ENCODE assay signal across 16 mouse cellular contexts in the genomic region with DNA sequence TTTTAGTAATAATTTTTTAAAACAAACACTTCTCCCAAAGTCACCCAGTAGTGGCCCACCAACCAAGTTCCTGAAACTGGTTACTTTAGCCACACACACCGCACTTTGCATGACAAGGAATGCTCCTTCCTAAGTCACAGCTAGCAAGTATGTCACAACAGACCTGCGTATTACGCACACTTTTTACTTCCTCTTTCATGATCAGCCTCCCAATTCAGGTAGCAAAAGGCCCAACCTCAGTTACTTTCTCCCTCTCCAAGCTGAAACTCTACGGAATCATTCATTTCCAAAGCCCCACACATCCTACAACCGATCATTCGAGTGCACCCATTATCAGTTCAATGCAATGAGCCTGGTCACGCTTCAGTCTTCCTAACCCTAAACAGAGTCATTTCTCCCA. TPM values are rescaled to one million over a fixed set of nuclear protein-coding genes. Genes with fewer than 3 reads are reported as not detected.
DNase-seq lines count a peak whose midpoint lies in the region; ATAC-seq and TF ChIP-seq lines count a peak whose summit lies in the region.
"Had no signal": no experiment of that assay in that cellular context is flagged by ENCODE, and none has a peak within 500 bp of the region (broad histone marks: within the 10 kb centered on the region; RNA-seq: fewer than 3 reads in every experiment).

No protein-coding gene starts in this region.

- TF ChIP-seq EP300 in CH12.LX (IDR thresholded peaks at IDR 0.05; ENCODE audit: low read length), result no peak

- H3K9me3 ChIP-seq in limb, embryonic 15.5 days, result no peaks in the 10 kb centered on the region
- no peaks in the 10 kb centered on the region for H3K9me3 ChIP-seq in limb, embryonic 10.5 days (replicated peaks)
- no peaks in the 10 kb centered on the region for H3K9me3 ChIP-seq in CH12.LX (replicated peaks; ENCODE audit: low read length)
- H3K9me3 ChIP-seq in ES-E14 (ENCODE audit: control insufficient read depth, insufficient read depth, low read depth, low read length), result no peaks in the 10 kb centered on the region
- H3K9me3 ChIP-seq: embryonic facial prominence, embryonic 13.5 days; intestine, embryonic 15.5 days had no signal

- DNase-seq in limb, embryonic 10.5 days (ENCODE audit: low spot score), result no peak
- peak; percentile 42 for DNase-seq in CH12.LX (ENCODE audit: extremely low read depth)
- no peak for DNase-seq in ES-E14 (ENCODE audit: low read depth, low spot score)
- DNase-seq in yolk sac, embryonic 10.5 days (ENCODE audit: low spot score), result no peak
- no peak for DNase-seq in neural tube, embryonic 10.5 days (ENCODE audit: extremely low spot score, low spot score)
- DNase-seq: adrenal gland, adult 8-10 months; gastrocnemius, postnatal 36 days; kidney, postnatal 14 days; lung, embryonic 14.5 days had no signal

- no peaks in the 10 kb centered on the region for H3K36me3 ChIP-seq in limb, embryonic 15.5 days
- H3K36me3 ChIP-seq in limb, embryonic 10.5 days, result no peaks in the 10 kb centered on the region
- H3K36me3 ChIP-seq in CH12.LX (replicated peaks in 1 of 2; ENCODE audit: control insufficient read depth in 1 of 2, insufficient read depth in 1 of 2, low read length in 1 of 2), result no peaks in the 10 kb centered on the region
- no peaks in the 10 kb centered on the region for H3K36me3 ChIP-seq in ES-E14 (ENCODE audit: control insufficient read depth, insufficient read depth, low read length, poor library complexity, severe bottlenecking)
- H3K36me3 ChIP-seq: embryonic facial prominence, embryonic 13.5 days; intestine, embryonic 15.5 days had no signal

- no peak for TF ChIP-seq CTCF in CH12.LX (conservative IDR thresholded peaks at IDR 0.05 in 1 of 2, IDR thresholded peaks at IDR 0.05 in 1 of 2; ENCODE audit: low read depth in 2 of 2, low read length in 2 of 2)

- TF ChIP-seq POLR2A in CH12.LX (IDR thresholded peaks at IDR 0.05; ENCODE audit: low read depth, low read length), result no peak

- in situ Hi-C loops in CH12.LX (cut with MboI; ENCODE audit: low pct_ligation_motif_present, low pct_unique_long_range_greater_than_20kb, low sequenced_read_pairs) (no loop called here), ES-E14 (cut with MboI; ENCODE audit: low sequenced_read_pairs in 2 of 2, unreplicated experiment in 2 of 2) (no loop called here)

- peaks cover 8% of the 10 kb centered on the region for H3K27me3 ChIP-seq in limb, embryonic 15.5 days
- H3K27me3 ChIP-seq in limb, embryonic 10.5 days (ENCODE audit: low read depth, poor library complexity, severe bottlenecking), result peaks cover 17% of the 10 kb centered on the region
- H3K27me3 ChIP-seq in CH12.LX (replicated peaks), result peaks cover 4% of the 10 kb centered on the region
- H3K27me3 ChIP-seq: Patski had no signal

- H3K27ac ChIP-seq in limb, embryonic 15.5 days, result 0 out of 2 replicates have a peak overlapping the region, but pooled peaks have one; percentile 35
- no peak overlapping the region for H3K27ac ChIP-seq in limb, embryonic 10.5 days
- H3K27ac ChIP-seq in CH12.LX (ENCODE audit: insufficient read depth, low read depth) (no peak overlapping the region), ES-E14 (ENCODE audit: insufficient read depth, low read depth, low read length, poor library complexity, severe bottlenecking) (peak overlapping the region; percentile 17; the same call in 1 of the 2 replicates)
- H3K27ac ChIP-seq: embryonic facial prominence, embryonic 13.5 days; intestine, embryonic 15.5 days had no signal

- no peak overlapping the region for H3K4me3 ChIP-seq in limb, embryonic 15.5 days
- no peak overlapping the region for H3K4me3 ChIP-seq in limb, embryonic 10.5 days
- H3K4me3 ChIP-seq in CH12.LX (replicated peaks in 1 of 3; ENCODE audit: low read depth in 2 of 3, low read length in 2 of 3, poor library complexity in 1 of 3) (no peak overlapping the region), ES-E14 (ENCODE audit: insufficient read depth in 1 of 2, low read depth in 1 of 2, low read length in 2 of 2, poor library complexity in 1 of 2, severe bottlenecking in 1 of 2) (no peak overlapping the region)
- H3K4me3 ChIP-seq: embryonic facial prominence, embryonic 13.5 days; intestine, embryonic 15.5 days had no signal

- no peak for ATAC-seq in limb, embryonic 15.5 days (ENCODE audit: insufficient number of reproducible peaks, low FRiP score, low TSS enrichment, low read depth)
- ATAC-seq in megakaryocyte progenitor cell, adult 5-6 weeks (replicated peaks; ENCODE audit: poor library complexity), result peak; percentile 91
- ATAC-seq: forebrain, embryonic 16.5 days; intestine, embryonic 15.5 days; midbrain, embryonic 16.5 days; Patski had no signal

- dilution Hi-C loops in CH12.LX (cut with MboI; ENCODE audit: extremely low pct_ligation_motif_present, extremely low pct_unique_long_range_greater_than_20kb, low sequenced_read_pairs), result no loop called here

- no peak for TF ChIP-seq RAD21 in CH12.LX (IDR thresholded peaks at IDR 0.05; ENCODE audit: low read depth, low read length)

- 84% methylated on average over 7 of the region's 7 CpGs for WGBS in limb, embryonic 15.5 days
- 88% methylated on average over 7 of the region's 7 CpGs for WGBS in limb, embryonic 10.5 days

- peaks cover 18% of the 10 kb centered on the region for H3K4me1 ChIP-seq in limb, embryonic 15.5 days
- no peaks in the 10 kb centered on the region for H3K4me1 ChIP-seq in limb, embryonic 10.5 days
- H3K4me1 ChIP-seq in CH12.LX (ENCODE audit: control insufficient read depth in 1 of 2, insufficient read depth in 2 of 2) (peaks cover 5 to 20% of the 10 kb centered on the region in 2 experiments), ES-E14 (ENCODE audit: control insufficient read depth in 2 of 2, insufficient read depth in 2 of 2, low read length in 2 of 2, poor library complexity in 1 of 2) (peaks cover 10 to 48% of the 10 kb centered on the region in 2 experiments)
- H3K4me1 ChIP-seq: intestine, embryonic 15.5 days had no signal

- H3K79me2 ChIP-seq in CH12.LX (replicated peaks; ENCODE audit: control insufficient read depth, extremely low read depth, insufficient read depth, poor library complexity, severe bottlenecking), result no peaks in the 10 kb centered on the region

- H3K9ac ChIP-seq in limb, embryonic 15.5 days, result no peak overlapping the region
- no peak overlapping the region for H3K9ac ChIP-seq in CH12.LX (ENCODE audit: insufficient read depth, low read depth)
- H3K9ac ChIP-seq in ES-E14 (ENCODE audit: insufficient read depth, low read depth, low read length, poor library complexity, severe bottlenecking), result no peak overlapping the region
- H3K9ac ChIP-seq: embryonic facial prominence, embryonic 13.5 days; intestine, embryonic 15.5 days; lung, embryonic 14.5 days had no signal

- no peak overlapping the region for H3K4me2 ChIP-seq in limb, embryonic 15.5 days
- H3K4me2 ChIP-seq in CH12.LX (ENCODE audit: insufficient read depth, low read depth, poor library complexity, severe bottlenecking), result peak overlapping the region; percentile 2; the same call in 1 of the 2 replicates
- H3K4me2 ChIP-seq: embryonic facial prominence, embryonic 13.5 days; intestine, embryonic 15.5 days; lung, embryonic 14.5 days had no signal

TF ChIP-seq in CH12.LX, 34 proteins besides CTCF, POLR2A, EP300 and RAD21:
- TF ChIP-seq MAX (IDR thresholded peaks at IDR 0.05; ENCODE audit: low read length), result no peak
- peak; percentile 38; the same call in 1 of the 2 replicates for TF ChIP-seq IRF4 (IDR thresholded peaks at IDR 0.05; ENCODE audit: low read depth, low read length)
- TF ChIP-seq MAFK (IDR thresholded peaks at IDR 0.05; ENCODE audit: insufficient replicate concordance, low read length), result no peak
- no peak for TF ChIP-seq E2F4 (IDR thresholded peaks at IDR 0.05; ENCODE audit: insufficient replicate concordance, low read depth, low read length)
- TF ChIP-seq BHLHE40 (IDR thresholded peaks at IDR 0.05; ENCODE audit: low read depth, low read length), result peak; percentile 36; the same call in 1 of the 2 replicates
- no peak for TF ChIP-seq CHD1 (IDR thresholded peaks at IDR 0.05; ENCODE audit: low read depth, low read length)
- TF ChIP-seq ELF1 (IDR thresholded peaks at IDR 0.05; ENCODE audit: low read depth, low read length), result no peak

TF ChIP-seq in ES-E14, 5 proteins besides CTCF, POLR2A, EP300 and RAD21:
- no peak for TF ChIP-seq MAFK (IDR thresholded peaks at IDR 0.05; ENCODE audit: insufficient read depth, low read depth, low read length)
- TF ChIP-seq CHD2 (IDR thresholded peaks at IDR 0.05; ENCODE audit: low read depth, low read length), result no peak
- TF ChIP-seq ZNF384 (IDR thresholded peaks at IDR 0.05; ENCODE audit: low read depth, low read length), result no peak
- TF ChIP-seq ZC3H11A (IDR thresholded peaks at IDR 0.05; ENCODE audit: borderline replicate concordance, low read depth, low read length), result no peak
- TF ChIP-seq HCFC1 (IDR thresholded peaks at IDR 0.05; ENCODE audit: borderline replicate concordance, insufficient read depth, low read length), result no peak

RNA-seq across cellular contexts. Expression of a gene that starts 8.3 kb away (rescaled TPM):
- polyA plus RNA-seq in limb, embryonic 15.5 days (2015; fragmentation: Nextera tagmentation; extraction: Ambion mirVana), result 0.89 and 1.2 TPM in 2 replicates
- 0.13 and 0.23 TPM in 2 replicates for polyA plus RNA-seq in limb, embryonic 10.5 days (2016; fragmentation: Nextera tagmentation; extraction: Ambion mirVana)
- total RNA-seq in CH12.LX (2012; rRNA removed) (0.30 and 0.46 TPM in 2 replicates), CH12.LX (2014; rRNA removed) (0.12 and 0.70 TPM in 2 replicates), ES-E14 (2012; rRNA removed) (4.8 and 6.3 TPM in 2 replicates)
- polyA plus RNA-seq in CH12.LX (2012; ENCODE audit: insufficient read length, low read depth), result 0.36 and 0.49 TPM in 2 replicates
- total RNA-seq in megakaryocyte progenitor cell, adult 5-6 weeks (2015), result 10.9 and 16.6 TPM in 2 replicates
- 6.1 and 10.3 TPM in 2 replicates for total RNA-seq in megakaryocyte progenitor cell, adult 5-6 weeks (2017)

Comparison
In these comparisons a context has a peak if more than half of its experiments do, and no peak if none do; other contexts are left out.
1. H3K27ac ChIP-seq: peak in limb, embryonic 15.5 days (single experiment) and ES-E14 (single experiment); none in limb, embryonic 10.5 days (single experiment) and CH12.LX (single experiment).